Mouse (Mus musculus): ENCODE data around the gene Eif1ad.
"Not testable (repeated sequence)": the region's sequence is repeated elsewhere in the genome, so short reads cannot be mapped to it uniquely, and the experiment has no call there.

Eif1ad gene

DNA sequence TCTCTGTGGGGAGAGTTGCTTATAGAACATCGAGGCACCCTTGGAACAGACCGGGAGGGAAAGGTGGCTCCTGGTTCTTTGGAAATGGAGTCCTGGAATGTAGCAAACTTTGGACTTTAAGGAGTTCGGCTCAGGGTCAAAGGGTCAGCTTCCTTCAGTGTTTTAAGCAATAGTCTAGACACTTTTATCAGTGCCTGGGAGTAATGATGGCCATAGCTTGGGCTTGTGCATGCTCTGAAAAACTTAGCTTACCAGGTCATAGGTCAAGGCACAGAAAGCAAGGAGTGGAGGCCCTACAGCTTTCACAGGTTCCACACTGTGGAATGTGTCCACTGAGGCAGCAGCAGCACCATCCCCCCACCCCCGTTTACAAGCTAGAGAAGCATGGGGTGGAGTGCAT, 8.2 kb downstream of the Eif1ad start:
- DNase-seq (ENCODE audit: low read depth in 1 of 2, low spot score in 2 of 2) = no peak

GRCm38 (mm10) chr19:5377446-5377845, 10.9 kb downstream of the Eif1ad start:
- DNase-seq (ENCODE audit: low read depth in 1 of 2, low spot score in 2 of 2) = no peak

- no peak for DNase-seq (ENCODE audit: low read depth in 1 of 2, low spot score in 2 of 2)
Observed at GRCm38 (mm10) chr19:5383326-5383725, 16.8 kb downstream of the Eif1ad start.

GRCm38 (mm10) chr19:5384715-5385114, 18.2 kb downstream of the Eif1ad start:
- no peak for DNase-seq (ENCODE audit: low read depth in 1 of 2, low spot score in 2 of 2)

DNA sequence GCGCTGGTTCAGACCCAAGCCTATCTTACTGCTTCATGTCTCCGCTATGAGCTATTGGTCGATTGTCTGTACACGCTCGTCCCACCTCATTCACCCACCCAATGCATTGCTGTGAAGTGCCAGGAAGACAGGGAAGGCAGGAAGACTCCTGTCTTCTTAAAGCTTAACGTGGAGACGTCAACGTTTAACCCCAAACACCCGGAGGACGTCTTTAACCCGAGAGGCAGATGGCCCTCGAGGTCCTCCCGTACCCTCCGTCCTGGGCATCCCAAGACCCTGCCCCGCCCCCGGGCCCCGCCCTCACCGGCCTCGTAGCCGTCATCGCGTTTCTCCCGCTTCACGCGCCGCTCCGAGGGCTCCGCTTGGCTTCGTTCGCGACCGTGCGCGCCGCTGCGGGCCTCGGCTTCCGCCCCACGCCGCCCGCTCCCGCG, 21.5 kb downstream of the Eif1ad start:
- DNase-seq (ENCODE audit: low read depth in 1 of 2, low spot score in 2 of 2) = no peak

DNA sequence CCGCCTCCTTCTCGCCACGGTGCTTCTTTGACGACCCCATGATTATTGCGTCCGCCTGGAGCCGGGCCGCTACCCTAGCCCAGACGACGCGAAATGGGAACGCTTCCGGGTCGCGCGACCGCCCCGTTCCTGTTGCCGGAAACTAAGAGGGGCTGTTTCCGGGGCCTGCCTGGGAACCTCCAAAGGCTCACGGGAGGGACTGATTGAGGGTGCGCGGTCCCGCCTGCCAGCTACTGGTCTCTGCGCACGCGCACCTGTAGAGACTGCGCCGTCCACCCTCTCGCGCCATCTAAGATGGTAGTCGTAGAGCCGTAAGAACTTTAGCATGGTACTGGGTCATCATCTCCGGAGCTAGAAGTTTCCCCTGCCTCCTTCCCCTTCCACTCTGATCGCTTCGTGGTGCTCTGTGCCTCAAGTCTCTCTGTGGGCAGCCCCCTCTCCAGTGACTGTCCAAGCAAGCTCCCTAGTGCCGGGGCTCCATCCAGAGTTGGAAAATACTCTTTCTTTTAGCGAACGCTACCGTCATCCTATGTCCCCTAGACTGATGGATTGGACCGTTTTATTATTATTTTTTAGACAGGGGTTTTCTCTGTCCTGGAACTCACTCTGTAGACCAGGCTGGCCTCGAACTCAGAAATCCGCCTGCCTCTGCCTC, 22.2 kb downstream of the Eif1ad start, which contains the start of gene Sart1:
Gene Sart1 (minus strand): TSS at position 116 of the 655 bp plus-strand sequence.
- peak; percentile 85 to 87 for DNase-seq (ENCODE audit: low read depth in 1 of 2, low spot score in 2 of 2)

DNA sequence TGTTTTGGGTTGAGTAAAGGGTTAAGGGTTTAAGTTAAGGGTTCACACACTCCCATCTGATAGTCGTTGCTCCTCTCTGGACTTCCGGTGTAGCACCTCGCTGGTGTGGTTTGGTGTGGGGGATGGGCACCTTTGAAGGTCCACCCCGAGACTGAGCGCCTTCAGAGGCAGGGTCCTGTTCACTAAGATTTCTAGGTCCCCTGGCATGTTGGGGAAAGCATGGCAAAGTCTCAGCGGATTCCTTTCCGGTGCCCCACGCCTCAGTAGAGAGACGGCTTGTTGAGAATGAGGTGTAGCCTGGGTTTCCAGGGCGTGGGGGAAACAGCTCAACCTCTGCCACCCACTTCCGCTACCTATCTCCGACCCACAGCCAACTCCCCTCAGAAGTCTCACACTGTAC, 23.1 kb downstream of the Eif1ad start:
- DNase-seq (ENCODE audit: low read depth in 1 of 2, low spot score in 2 of 2) = no peak

DNA sequence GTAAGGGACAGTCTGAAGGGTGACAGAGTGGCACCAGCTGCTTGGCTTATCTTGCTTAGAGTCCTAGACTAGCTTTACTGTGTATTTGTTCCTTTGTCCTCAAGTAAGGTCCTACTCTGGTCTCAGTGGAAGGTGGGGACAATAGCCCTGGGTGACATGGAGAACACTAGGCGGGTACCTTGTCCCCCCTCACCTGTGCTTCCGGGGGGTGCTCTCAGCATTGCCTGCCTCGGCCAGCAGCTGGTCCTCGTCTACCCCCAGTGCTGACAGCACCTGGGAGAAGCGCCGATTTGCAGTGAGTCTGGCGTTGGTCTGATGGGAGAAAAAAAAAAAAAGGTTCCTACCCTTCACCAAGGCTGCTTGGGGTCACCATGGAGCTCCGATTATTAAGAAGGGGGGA, 23.9 kb downstream of the Eif1ad start:
- no peak for DNase-seq (ENCODE audit: low read depth in 1 of 2, low spot score in 2 of 2)

- no peak for DNase-seq (ENCODE audit: low read depth in 1 of 2, low spot score in 2 of 2)
Observed at GRCm38 (mm10) chr19:5392892-5393291, 26.4 kb downstream of the Eif1ad start.

GRCm38 (mm10) chr19:5394168-5394567, 27.6 kb downstream of the Eif1ad start:
- no peak for DNase-seq (ENCODE audit: low read depth in 1 of 2, low spot score in 2 of 2)

- no peak for DNase-seq (ENCODE audit: low read depth in 1 of 2, low spot score in 2 of 2)
Observed at GRCm38 (mm10) chr19:5395371-5395770, 28.8 kb downstream of the Eif1ad start.

DNA sequence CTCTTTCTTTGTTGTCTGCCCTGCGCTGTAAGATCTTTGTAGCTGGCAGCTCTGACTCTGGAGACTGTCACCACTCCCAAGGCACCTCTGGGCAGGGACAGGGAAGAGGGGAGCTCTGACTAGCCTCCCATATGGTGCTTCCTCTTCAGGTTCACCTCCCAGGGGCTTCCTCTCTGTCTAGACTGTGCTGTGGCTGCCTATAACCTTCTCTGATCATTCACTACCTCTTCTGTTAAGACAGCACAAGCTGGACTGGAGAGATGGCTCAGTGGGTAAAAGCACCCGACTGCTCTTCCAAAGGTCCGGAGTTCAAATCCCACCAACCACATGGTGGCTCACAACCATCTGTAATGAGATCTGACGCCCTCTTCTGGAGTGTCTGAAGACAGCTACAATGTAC, 34.5 kb downstream of the Eif1ad start:
- DNase-seq (ENCODE audit: low read depth in 1 of 2, low spot score in 2 of 2) = not testable (repeated sequence)

DNA sequence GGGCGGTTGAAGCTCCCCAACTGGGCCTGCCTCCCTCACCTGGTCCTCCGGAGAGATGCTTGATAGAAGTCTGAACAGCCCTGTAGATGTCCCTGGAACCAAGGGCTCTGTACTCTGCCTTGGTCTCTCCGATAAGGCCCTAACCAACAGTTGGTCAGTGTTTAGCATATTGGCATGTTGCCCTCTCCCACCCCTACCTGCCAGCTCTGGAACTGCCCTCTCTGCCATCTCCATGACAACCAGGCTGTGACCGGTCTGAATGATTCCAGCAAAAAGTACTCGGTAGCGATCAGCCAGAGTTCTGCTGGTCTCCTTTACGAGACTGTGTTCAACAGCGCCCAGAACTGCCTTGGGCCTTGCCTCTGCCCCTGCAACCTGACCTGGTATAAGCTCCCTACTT, 35.8 kb downstream of the Eif1ad start, which contains the start of gene Tsga10ip:
Gene Tsga10ip (minus strand): TSS at position 234 of the 400 bp plus-strand sequence.
- DNase-seq (ENCODE audit: low read depth in 1 of 2, low spot score in 2 of 2) = no peak

DNA sequence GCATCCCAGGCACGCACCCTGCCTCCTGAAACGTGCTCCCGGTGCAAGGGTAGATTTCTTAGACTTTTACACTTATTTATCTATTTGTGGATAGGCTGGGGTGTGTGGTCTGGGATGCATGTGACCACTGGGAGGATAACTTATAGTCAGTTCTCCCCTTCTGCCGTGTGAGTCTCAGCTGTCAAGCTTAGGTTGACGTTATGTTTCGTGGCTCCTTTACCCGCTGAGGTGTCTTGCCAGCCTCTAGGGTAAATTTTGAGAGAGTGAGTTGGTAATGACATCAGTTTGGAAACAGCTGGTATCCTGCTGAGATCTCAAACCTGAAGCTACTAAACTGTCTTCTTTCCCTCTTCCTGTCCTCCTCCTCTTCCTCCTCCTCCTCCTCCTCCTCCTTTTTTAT, 39.4 kb downstream of the Eif1ad start:
- DNase-seq (ENCODE audit: low read depth in 1 of 2, low spot score in 2 of 2) = no peak

- peak in 1 of 2 experiments; percentile 49 for DNase-seq (ENCODE audit: low read depth in 1 of 2, low spot score in 2 of 2)
Observed at GRCm38 (mm10) chr19:5406531-5407126, 40.1 kb downstream of the Eif1ad start.

GRCm38 (mm10) chr19:5407133-5407532, 40.6 kb downstream of the Eif1ad start:
- DNase-seq (ENCODE audit: low read depth in 1 of 2, low spot score in 2 of 2) = peak in 1 of 2 experiments; percentile 67

DNA sequence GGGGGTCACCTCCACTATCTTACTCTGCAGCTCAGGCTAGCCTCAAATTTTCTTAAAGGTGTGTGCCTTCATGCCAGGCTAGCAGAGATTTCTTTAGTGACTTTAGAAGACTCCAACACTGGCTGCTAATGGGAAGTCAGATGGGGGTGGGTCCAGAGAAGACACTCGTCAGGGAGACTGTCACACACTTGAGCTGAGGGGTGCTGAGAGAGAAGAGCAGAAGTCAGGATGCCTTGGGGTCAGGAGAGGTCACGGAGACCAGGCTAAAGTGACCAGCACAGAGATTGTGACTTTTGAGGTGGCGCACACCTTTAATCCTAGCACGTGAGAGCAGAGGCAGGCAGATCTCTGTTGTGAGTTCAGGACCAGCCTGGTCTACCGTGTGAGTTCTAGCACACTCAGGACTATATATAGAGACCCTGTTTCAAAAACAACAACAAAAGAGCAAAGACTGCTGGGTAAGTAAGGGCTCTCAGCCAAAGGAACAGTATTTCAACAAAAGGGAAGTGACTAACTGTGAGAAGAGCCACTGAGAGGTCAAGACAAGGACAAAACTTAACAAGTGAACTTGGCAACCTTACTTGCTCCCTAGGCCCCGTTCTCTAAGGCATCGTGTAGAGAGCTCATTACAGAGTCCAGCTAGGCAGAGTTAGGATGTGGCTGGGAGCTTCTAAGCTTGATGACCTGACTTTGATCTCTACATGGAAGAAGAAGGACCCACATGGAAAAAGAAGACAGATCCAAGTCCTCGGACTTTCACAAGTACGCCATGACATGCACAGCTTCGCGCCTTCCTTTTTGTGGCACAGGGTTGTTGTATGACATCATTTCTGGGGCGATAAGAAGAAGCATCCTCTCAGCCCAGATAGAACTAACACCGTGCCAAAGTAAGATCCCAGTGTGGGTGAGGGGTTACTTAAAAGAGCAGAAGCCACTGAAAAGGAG, 41.8 kb downstream of the Eif1ad start:
- DNase-seq (ENCODE audit: low read depth in 1 of 2, low spot score in 2 of 2) = peak in 1 of 2 experiments; percentile 56

DNA sequence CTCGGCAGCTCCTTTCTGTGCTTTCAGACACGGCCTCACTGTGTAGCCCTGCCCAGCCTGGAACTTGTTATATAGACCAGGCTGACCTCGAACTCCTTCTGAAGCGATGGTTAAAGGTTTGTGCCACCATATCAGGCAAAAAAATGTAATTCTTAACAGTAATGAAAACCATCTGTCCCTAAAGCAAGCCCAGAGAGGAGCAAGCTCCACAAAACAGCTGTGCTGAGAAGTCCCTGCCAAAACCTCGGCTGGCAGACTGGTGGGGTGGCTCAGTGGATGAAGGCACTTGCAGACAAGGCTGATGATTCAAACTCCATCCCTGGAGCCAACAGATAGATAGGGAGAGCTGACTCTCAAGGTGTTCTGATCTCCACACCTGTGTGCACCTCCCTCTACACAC, 42.5 kb downstream of the Eif1ad start:
- DNase-seq (ENCODE audit: low read depth in 1 of 2, low spot score in 2 of 2) = no peak

- no peak for DNase-seq (ENCODE audit: low read depth in 1 of 2, low spot score in 2 of 2)
Observed at GRCm38 (mm10) chr19:5410641-5411040, 44.1 kb downstream of the Eif1ad start.

GRCm38 (mm10) chr19:5411961-5412360, 45.4 kb downstream of the Eif1ad start:
- DNase-seq (ENCODE audit: low read depth in 1 of 2, low spot score in 2 of 2) = no peak

DNA sequence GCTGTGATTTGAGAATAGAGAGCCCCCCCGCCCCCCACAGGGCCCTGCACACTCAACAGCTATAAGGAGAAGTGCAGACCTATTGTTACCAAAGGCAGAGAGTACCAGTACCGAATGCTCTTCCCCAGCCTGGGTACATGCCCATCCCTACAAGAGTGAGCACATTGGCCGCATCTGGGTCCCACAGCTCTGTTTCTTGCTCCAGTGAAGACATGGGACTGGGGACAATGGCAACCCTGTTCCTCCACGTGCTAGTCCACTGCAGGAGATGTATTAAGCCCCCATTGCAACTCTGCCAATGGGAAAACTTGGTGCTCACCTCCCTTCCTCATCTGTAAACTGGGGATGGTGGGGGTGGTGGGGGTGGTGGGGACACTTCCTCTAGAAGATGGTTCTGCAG, 47.3 kb downstream of the Eif1ad start:
- DNase-seq (ENCODE audit: low read depth in 1 of 2, low spot score in 2 of 2) = no peak

DNA sequence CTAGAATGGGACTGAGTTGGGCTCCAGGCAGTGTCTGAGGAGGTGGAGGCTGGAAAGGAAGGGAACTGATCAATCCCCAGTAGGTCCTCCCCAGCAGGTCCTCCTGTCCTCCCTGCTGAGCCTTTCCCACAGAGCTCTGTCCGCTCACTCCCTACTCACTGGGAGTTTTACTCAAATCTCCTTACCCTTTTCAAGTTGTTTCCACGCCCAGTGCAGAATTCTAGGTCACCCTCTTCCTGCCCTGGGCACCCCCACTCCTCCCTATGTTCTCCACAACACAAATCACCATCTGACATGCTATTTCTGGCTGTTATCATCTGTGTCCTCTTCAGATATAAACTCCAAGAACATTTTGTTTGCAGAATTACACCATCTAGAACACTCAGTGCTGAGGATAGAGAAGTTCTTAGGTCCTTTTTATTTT, 48.0 kb downstream of the Eif1ad start:
- no peak for DNase-seq (ENCODE audit: low read depth in 1 of 2, low spot score in 2 of 2)
